Mouse (Mus musculus) megakaryocyte-erythroid progenitor cell, adult 5 weeks (primary cell): ENCODE results near the gene Lpar1. TPM values are rescaled to one million over a fixed set of nuclear protein-coding genes. Genes with fewer than 3 reads are reported as not detected.

Source experiments
- polyA plus RNA-seq: library from polyadenylated mRNA; stranded (reverse); fragments of >175 nt; gene quantifications from 2 replicates; pipeline ENCODE4 v1.2.3, GENCODE M21; 2012

Gene Lpar1
- 0.02 and 0.09 TPM in 2 replicates for polyA plus RNA-seq

GRCm38 (mm10) chr4:58553631-58554358 lies at the start of gene Lpar1:
Lpar1 (minus strand) TSS chr4:58553898.

Other genes with a start within 250 kb of the Lpar1 start
- gene Olfr267, start 233.8 kb upstream of the Lpar1 start, polyA plus RNA-seq: not detected in 2 replicates